Mouse (Mus musculus) cerebellum, adult (tissue): ENCODE results near the gene H2-M10.5.
"Not testable (repeated sequence)": the region's sequence is repeated elsewhere in the genome, so short reads cannot be mapped to it uniquely, and the experiment has no call there.

Experiments used
- ATAC-seq: cut with Nextera tagmentation; 2 replicates; pipeline ENCODE4 v1.9.2; 2017; ENCODE audit warnings: mild to moderate bottlenecking, moderate library complexity, mixed read lengths; ENCODE audit not compliant: insufficient number of reproducible peaks, low FRiP score, low TSS enrichment

Gene H2-M10.5

DNA sequence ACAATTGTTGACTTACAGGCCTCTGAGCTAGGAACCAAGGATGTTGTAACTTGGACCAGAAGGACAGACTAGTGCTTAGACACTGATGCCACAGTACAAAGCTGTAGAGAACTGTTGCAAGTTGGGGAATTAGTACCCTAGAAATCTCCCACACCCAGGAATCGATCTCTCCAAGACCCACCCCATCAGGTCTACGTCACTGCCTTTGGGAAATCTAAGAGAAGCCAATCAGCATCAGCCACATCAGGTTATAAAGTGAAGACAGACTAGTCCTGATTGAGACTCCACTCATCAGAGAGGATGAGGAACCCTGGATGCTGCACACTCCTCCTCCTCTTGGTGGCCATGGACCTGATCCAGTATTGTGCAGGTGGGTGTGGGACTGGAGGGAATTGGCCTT is at the start of gene H2-M10.5:
TSS of gene H2-M10.5 (plus strand) at position 301 of the 400 bp plus-strand sequence.
- ATAC-seq = not testable (repeated sequence)

DNA sequence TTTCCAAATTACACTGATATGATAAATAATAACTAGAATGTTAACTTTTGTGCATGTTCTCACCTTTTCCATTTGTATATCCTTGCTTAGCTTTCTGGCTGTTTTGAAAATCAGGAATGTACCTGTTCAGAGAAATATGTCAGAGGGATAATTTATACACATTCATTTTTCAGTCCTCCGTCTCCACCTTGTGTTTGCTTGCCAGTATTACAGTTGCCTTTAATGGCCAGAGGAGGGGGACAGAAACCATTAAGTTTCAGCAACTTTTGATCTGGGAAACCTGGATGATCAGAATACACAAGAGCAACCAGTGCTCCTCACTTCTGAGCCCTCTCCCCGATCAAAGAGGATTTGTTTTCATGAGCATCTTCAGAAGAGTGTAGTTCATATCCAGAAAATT is 46.7 kb upstream of the H2-M10.5 start:
- ATAC-seq = no peak

DNA sequence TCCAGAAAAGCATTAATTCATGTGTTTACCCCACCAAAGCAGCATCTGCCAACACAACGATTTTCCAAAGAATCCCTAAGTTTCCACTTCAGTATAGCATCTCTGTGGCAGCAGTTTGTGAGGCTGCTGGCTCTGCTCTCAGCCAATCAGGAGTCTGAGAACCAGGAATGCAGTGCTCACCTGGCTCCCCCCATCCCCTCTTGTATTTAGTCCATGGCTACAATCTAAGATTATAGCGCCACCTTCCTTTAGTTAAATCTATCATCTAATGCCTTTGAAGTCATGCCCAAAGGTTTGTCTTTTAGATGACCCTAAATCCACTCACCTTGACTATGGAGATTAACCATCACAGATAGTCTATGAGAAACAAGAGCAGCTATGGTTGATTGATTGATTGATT is 8.9 kb upstream of the H2-M10.5 start:
- no peak for ATAC-seq

DNA sequence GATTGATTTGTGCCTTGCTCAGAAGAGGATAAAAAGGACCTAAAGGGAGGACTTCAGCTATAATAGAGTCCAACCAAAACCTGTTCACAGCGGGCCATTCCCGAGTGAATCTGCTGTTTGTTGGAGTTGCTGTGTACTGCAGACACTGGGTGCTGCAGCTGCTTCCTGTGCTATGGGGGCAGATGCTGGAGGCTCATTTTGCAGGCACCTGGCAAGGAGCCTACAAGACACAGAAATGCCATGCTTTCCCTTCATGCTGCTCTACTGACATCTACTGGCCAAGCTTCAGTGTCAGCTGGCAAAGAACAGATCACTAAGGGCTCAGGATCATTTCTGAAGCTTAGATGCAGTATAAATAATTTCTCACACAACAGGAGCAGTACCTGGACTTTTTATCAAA is 8.5 kb upstream of the H2-M10.5 start:
- ATAC-seq = not testable (repeated sequence)

DNA sequence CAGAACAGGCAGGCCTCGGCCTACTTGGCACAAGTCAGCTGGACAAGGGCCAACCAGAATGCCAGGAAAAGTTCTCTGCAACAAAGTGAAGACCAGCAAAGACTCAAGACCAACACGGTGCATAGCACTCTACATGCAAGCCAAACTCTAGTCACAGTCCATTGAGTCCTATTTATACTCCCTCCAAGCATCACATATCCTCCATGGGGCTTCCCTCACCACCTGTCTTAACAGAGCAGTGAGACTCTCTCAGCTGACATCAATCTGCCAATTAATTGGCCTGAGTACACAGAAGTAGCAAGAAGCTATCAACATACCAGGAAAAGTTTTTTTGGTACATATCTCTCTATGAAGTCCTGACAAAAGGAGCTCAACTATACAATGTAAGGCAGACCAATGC is 7.3 kb upstream of the H2-M10.5 start:
- not testable (repeated sequence) for ATAC-seq

DNA sequence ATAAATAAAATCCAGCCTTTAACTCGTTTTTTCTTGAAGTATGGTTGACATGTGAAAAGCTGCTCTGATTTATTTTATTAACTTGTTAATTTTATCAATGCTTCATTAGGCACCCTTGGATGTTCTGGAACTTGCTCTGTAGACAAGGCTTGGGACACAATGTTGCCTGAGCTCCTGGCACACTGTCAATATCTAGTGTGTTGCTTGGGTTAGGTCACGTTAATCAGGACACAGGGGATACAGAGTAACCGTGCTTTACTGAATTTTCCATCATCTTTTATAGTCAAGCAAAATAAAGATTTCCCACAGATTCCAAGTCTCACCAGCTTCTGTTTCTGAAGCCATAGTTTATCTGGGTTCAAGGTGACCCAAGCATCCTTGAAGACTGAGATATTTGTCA is 8.8 kb downstream of the H2-M10.5 start:
- no peak for ATAC-seq

DNA sequence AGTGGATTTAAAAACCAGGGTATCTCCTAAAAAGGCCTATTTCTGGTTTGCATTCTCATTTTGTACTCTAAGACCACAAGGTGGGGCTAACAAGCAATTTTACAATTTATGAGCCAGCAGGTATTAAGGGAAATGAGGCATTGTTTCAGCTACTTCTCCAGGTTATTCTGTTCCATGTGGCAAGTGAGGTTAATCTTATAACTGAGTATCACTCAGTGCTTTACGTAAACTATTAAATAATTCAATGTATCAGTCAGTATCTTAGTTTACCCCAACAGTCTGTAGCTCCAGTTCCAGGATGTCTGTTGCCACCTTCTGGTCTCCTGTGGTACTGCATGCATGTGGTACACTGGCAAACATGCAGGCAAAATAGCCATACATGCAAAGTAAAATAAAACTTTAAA is 13.8 kb downstream of the H2-M10.5 start:
- ATAC-seq = not testable (repeated sequence)

DNA sequence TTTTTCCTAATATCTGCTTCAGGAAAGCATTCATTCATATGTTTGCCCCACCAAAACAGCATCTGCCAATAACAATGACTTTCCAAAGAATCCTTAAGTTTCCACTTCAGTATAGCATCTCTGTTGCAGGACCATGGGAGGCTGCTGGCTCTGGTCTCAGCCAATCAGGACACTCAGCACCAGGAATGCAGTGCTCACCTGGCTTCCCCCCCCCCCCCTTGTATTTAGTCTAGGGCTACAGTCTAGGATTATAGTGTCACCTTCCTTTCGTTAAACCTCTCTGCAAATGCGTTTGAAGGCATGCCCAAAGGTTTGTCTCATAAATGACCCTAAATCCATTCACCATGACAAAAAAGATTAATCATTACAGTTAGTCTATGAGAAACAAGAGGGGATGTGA is 15.6 kb downstream of the H2-M10.5 start:
- ATAC-seq = no peak

DNA sequence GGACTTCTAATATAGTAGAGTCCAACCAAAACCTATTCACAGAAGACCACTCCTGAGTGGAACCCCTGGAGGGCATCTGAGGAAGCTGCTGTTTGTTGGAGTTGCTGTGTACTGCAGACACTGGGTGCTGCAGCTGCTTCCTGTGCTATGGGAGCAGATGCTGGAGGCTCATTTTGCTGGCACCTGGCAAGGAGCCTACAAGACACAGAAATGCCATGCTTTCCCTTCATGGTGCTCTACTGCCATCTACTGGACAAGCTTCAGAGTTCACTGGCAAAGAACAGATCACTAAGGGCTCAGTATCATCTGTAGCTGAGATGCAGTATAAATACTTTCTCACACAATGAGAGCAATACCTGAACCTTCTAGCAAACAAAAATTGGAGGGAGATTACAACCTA is 16.1 kb downstream of the H2-M10.5 start:
- not testable (repeated sequence) for ATAC-seq

DNA sequence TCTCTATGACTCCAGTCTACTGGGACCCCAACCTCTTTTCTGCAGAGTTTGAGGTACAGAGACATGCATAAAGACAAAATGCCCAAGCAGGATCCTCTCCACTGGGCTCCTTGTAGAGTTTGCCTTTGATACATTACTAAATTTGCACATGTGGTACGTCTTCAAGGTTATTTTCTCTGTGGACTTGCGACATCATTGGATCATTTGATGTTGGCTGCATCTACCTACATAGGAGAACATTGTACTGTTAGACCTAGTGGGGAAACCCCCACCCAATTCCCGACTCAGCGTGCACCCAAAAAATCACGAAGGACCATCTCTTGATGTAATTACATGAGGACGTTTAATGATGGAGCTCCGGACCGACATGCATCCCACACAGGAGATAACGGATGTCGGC is 26.8 kb downstream of the H2-M10.5 start:
- no peak for ATAC-seq

DNA sequence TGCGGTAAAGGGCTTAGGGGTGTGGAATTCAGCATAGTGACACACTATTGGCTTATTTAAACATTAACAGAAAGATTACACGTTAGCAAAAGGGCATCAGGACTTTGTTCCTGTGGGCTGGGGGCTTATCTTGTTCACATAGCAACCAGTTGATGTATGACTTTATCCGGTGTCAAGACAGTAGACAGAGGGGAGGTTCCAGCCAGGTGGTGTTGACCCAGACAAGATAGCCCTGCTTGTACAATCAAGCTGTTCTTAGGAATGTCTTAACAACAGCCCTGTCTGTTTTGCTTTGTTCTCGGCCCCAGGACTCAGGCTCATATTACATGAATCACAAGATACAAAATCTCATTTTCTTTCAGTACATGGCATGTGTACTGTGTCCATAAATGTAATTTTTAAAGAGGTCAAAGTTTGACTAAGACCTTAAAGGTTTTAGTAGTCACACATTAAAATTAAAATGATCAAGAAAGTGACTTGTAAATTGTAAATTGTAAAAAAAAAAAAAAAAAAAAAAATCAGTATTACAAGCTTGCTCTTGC is 27.3 kb downstream of the H2-M10.5 start:
- ATAC-seq = not testable (repeated sequence)

DNA sequence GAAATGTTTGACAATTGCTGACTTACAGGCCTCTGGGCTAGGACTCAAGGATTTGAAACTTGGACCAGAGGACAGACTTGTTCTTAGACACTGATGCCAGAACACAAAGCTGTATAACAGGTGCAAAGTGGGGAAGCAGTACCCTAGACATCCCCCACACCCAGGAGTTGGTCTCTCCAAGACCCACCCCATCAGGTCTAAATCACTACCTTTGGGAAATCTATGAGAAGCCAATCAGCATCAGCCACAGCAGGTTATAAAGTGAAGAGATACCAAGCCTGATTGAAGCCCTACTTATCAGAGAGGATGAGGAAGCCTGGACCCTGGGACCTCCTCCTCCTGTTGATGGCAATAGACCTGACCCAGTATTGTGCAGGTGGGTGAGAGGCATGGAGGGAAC is 39.2 kb downstream of the H2-M10.5 start, which contains the start of gene H2-M10.6:
TSS of gene H2-M10.6 (plus strand) at position 301 of the 400 bp plus-strand sequence.
- ATAC-seq = no peak

DNA sequence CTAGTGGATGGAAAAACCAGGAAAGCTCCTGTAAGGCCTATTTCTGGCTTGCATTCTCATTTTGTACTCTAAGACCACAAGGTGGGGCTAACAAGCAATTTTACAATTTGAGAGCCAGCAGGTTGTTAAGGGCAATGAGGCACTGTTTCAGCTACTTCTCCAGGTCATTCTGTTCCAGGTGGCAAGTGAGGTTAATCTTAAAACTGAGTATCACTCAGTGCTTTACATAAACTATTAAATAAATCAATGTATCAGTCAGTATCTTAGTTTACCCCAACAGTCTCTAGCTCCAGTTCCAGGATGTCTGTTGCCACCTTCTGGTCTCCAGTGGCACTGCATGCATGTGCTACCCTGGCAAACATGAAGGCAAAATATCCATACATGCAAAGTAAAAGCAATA is 51.3 kb downstream of the H2-M10.5 start:
- ATAC-seq = no peak

DNA sequence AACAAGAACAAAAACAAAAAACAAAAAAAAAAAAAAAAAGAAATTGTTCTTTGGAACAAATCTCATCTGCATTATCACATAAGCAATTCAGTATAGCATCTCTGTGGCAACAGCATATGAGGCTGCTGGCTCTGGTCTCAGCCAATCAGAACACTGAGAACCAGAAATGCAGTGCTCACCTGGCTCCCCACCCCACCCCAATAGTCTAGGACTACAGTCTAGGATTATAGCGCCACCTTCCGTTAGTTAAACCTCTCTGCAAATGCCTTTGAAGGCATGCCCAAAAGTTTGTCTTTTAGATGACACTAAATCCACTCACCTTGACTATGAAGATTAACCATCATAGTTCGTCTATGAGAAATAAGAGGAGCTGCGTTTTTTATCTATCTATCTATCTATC is 52.8 kb downstream of the H2-M10.5 start:
- ATAC-seq = no peak
